Mouse (Mus musculus): ENCODE measurements around the gene Wdr1. TPM values are rescaled to one million over a fixed set of nuclear protein-coding genes. Genes with fewer than 3 reads are reported as not detected.
"Not testable (repeated sequence)": the region's sequence is repeated elsewhere in the genome, so short reads cannot be mapped to it uniquely, and the experiment has no call there.

The Wdr1 gene
- polyA plus RNA-seq, 1 experiment from 2014 or later: 206 TPM

DNA sequence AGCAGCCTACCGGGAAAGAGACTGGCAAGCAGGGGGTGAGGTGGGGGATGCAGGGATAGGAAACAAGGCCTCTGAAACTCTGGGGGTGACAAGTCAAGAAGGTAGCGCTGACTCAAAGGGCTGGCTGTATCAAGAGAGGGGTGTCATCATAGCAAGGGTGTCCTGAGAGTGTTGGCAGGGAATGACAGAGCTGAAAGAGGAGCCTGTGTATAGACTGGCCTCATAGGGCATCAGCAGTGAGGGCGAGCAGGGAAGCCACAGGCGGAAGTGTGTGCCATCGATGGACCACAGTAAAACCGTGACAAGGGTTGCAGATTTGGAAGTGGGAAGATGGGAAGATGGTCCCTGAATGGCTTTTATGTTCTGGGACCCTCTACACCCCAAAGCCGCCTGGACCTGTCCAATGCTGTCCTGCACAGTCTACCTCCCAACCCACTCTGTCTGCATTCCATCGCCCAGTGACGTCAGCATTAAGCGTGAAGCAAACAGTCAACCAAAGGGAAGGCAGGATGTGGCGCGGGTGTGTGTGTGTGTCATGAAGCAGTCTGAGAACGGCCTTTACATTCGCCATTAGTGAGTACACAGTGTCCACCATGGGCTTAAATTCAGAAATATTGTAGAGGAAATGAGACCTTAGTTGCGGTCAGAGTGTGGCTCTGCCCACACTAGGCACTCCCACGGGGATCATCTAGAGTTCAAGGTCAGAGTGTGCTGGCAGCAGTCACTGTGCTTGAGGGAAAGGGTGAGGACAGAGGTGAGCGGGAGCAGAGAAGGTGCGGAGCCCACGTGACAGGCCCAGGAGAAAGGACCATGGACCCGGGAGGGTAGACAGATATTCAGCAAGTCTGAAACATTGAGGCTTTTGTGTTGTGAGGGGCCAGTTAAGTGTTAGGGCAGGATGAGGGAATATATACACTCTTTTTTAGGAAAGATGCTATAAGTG is 74.1 kb downstream of the Wdr1 start:
- 80% methylated on average over 20 of the region's 20 CpGs for WGBS
- H3K27ac ChIP-seq: no peak overlapping the region
- H3K4me3 ChIP-seq: no peak overlapping the region
- H3K36me3 ChIP-seq: no peaks in the 10 kb centered on the region
- no peak overlapping the region for H3K9ac ChIP-seq
- H3K27me3 ChIP-seq: no peaks in the 10 kb centered on the region
- H3K9me3 ChIP-seq: no peaks in the 10 kb centered on the region
- H3K4me2 ChIP-seq (replicated peaks): no peak overlapping the region
- H3K4me1 ChIP-seq: peaks cover 7% of the 10 kb centered on the region; the same call in 1 of the 2 replicates
- ATAC-seq (ENCODE audit: low FRiP score, low read depth): 0 out of 2 replicates have a peak, but pooled peaks have one; percentile 44

DNA sequence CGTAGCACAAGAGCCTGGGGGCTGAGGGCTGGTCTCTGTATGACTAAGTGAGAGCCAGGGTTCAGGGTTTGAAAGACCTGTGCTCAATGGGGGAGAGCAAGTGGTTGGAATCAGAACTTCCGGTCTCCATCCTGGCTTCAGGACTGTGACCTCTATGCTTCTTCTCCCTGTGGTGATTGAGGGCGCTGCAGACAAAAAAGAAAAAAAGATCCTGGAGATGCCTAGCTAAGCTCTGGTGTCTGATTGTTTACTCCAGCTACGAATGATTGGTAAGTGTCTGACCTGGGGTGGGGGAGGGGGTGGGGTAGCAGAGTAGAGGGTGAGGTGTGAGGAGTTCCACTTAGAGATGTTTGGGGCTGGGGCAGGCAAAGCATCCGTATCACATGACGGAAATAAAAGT is 75.0 kb downstream of the Wdr1 start:
- Histone ChIP-seq H3K4me1 (peaks cover 11% of the 10 kb centered on the region; the same call in 1 of the 2 replicates), H3K4me2 (replicated peaks) (no peak overlapping the region), H3K4me3 (no peak overlapping the region), H3K9me3 (no peaks in the 10 kb centered on the region), H3K27ac (no peak overlapping the region), H3K36me3 (no peaks in the 10 kb centered on the region), H3K9ac (no peak overlapping the region), H3K27me3 (no peaks in the 10 kb centered on the region)
- ATAC-seq (ENCODE audit: low FRiP score, low read depth): no peak
- 50% methylated on average over 6 of the region's 6 CpGs for WGBS

DNA sequence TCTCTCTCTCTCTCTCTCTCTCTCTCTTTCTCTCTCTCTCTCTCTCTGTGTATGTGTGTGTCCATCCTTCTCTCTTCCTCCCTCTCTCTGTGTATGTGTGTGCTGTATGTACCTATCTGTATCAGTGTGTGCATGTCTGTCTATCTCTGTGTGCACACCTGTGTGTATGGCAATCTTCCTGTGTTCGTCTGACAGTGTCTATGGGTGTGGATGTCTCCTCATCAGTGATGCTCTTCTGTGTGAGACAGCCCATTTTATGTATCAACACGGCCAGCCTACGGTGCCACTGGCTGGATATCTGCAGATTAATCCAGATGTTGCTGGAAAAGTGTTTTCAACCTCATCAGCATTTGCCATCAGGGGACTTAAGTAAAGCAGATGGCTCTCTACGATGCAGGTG is 75.8 kb downstream of the Wdr1 start:
- no peak for ATAC-seq (ENCODE audit: low FRiP score, low read depth)
- H3K36me3 ChIP-seq: no peaks in the 10 kb centered on the region
- H3K4me2 ChIP-seq (replicated peaks): no peak overlapping the region
- H3K9me3 ChIP-seq: no peaks in the 10 kb centered on the region
- no peak overlapping the region for H3K9ac ChIP-seq
- H3K27ac ChIP-seq: no peak overlapping the region
- H3K4me1 ChIP-seq: peaks cover 11% of the 10 kb centered on the region; the same call in 1 of the 2 replicates
- H3K27me3 ChIP-seq: no peaks in the 10 kb centered on the region
- 80% methylated on average over 4 of the region's 4 CpGs for WGBS
- H3K4me3 ChIP-seq: no peak overlapping the region

DNA sequence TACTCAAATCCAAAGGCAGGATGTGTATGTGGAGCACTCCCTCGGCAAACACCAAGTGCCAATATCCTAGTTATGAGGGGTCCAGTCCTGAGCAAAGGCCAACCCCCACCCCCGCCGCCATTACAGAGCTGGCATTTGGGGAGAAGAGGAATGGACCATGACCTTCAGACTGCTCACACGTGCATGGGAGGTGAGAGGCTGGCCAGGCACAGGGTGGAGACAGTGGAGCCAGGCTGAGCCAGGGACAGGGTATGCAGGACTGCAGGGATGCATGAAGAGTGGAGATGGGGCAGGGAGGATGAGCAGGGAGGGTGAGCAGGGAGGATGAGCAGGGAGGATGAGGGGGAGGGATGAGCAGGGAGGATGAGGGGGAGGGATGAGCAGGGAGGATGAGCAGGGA is 77.1 kb downstream of the Wdr1 start:
- Histone ChIP-seq H3K27me3 (no peaks in the 10 kb centered on the region), H3K4me1 (peaks cover 16% of the 10 kb centered on the region; the same call in 1 of the 2 replicates), H3K27ac (no peak overlapping the region), H3K9ac (no peak overlapping the region), H3K4me3 (no peak overlapping the region), H3K36me3 (no peaks in the 10 kb centered on the region), H3K4me2 (replicated peaks) (no peak overlapping the region), H3K9me3 (no peaks in the 10 kb centered on the region)
- ATAC-seq (ENCODE audit: low FRiP score, low read depth): no peak
- WGBS: 74% methylated on average over 4 of the region's 4 CpGs

DNA sequence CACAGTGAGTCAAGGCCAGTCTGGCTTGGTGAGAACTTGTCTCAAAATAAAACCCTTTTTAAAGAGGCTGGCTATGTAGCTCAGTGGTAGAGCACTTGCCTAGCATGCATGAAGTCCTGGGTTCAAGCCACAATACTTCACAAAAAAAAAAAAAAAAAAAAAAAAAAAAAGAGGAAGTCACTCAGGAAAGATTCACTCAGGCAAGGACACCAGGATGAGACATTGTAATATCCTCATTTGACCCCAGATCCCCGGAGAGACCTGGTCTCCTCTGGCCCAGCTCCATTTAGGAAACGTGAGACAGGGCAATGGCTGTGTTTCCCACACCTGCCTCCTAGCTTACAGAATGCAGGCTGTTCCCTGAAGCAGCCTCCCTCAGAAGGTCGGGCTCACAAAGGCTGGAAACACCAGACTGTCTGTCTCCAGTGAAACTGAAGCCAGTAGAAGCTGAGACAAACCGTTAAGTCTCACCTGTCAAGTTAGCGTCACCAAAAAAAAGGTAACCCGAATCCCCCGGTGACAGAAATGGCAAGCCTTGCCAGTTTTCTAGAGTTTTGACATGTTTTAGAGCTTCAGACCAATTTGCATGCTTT is 79.4 kb downstream of the Wdr1 start:
- H3K9ac ChIP-seq: no peak overlapping the region
- no peak for ATAC-seq (ENCODE audit: low FRiP score, low read depth)
- H3K4me3 ChIP-seq: no peak overlapping the region
- H3K27me3 ChIP-seq: no peaks in the 10 kb centered on the region
- no peak overlapping the region for H3K4me2 ChIP-seq (replicated peaks)
- no peaks in the 10 kb centered on the region for H3K9me3 ChIP-seq
- H3K4me1 ChIP-seq: peaks cover 35% of the 10 kb centered on the region
- no peaks in the 10 kb centered on the region for H3K36me3 ChIP-seq
- WGBS: 51% methylated on average over 7 of the region's 7 CpGs
- H3K27ac ChIP-seq: no peak overlapping the region

DNA sequence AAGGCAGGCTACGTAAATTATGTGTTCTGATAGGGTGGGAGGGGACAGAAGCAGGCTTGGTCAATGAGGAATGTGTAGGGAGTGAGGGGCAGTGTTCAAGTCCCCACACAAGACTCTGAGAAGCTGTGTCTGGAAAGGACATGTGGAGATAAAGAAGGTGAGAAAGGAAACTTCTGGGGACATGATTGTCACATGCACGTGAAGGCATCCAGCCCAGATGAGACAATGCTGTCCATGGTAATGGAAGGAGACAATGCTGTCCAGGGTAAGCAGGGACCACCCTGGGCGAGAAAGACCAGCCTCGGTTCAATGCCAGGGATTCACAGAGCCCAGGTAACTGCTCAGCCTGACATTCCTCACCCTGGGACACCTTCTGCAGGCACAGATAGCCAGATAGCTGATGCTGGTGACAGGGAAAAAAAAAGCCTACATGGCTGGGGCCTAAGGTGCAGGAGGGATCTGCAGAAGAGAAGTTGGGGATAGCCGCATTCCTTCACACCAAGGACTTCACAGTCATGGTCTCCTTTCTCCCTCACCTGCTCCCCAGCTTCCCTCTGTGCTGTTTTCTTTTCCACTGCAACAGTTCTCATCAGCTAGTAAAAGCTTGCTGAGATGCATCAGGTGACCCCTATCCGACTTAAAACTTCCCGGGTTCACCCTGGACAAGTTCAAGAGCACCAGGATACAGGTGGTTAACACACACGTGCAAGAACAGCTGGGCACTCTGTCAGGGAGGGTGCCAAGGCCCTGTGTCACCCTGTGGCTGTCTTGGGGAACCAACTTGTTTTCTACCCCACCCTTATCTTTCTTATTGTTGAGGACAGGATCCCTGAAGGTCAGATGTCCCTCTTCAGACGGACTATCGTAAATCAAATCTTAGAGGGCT is 82.0 kb downstream of the Wdr1 start:
- Histone ChIP-seq H3K4me1 (peaks cover 35% of the 10 kb centered on the region), H3K9ac (no peak overlapping the region), H3K4me2 (replicated peaks) (peak overlapping the region; percentile 64), H3K36me3 (no peaks in the 10 kb centered on the region), H3K27ac (no peak overlapping the region), H3K9me3 (no peaks in the 10 kb centered on the region), H3K27me3 (no peaks in the 10 kb centered on the region), H3K4me3 (no peak overlapping the region)
- WGBS: 78% methylated on average over 10 of the region's 10 CpGs
- no peak for ATAC-seq (ENCODE audit: low FRiP score, low read depth)

DNA sequence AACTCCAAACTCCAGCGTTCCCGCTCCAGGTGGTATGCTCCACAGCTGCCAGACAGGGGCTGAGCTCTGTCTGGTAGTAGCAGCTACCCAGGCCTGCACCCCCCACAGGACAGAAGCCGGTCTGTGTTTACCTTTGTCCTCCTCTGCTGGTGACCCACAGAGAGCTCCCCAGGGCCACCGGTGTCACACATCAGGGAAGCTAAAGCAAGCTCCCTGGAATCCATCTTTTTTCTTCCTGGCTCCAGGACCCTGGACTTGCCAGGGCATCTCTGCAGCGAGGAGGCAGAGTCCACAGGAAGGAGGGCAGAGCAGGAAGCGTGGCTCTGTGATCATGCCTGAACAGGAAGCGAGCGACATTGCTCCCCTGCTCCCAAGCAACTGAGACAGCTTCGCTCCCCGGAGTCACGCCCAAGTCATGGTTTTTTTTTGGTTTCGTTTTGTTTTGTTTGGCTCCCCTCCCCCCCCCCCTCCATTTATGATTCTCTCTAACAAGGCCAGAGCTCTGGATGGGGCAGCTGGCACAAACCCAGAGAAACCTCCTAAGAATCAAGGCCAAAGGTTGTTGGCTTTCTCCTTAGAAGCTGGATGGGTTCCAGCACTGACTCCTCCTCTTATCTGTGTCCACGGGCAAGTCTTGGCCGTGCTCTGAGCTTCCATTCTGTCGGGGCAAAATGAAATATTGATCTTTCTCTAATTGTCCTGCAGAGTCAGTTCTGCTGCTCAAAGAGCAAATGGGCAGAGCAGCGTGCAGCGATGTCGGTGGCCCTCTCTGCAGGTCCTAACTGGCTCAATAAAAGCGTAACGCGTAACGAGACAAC is 82.9 kb downstream of the Wdr1 start:
- WGBS: 5% methylated on average over 22 of the region's 22 CpGs
- peak overlapping the region; percentile 34 for H3K4me3 ChIP-seq
- peak; percentile 54; the same call in 1 of the 2 replicates for ATAC-seq (ENCODE audit: low FRiP score, low read depth)

DNA sequence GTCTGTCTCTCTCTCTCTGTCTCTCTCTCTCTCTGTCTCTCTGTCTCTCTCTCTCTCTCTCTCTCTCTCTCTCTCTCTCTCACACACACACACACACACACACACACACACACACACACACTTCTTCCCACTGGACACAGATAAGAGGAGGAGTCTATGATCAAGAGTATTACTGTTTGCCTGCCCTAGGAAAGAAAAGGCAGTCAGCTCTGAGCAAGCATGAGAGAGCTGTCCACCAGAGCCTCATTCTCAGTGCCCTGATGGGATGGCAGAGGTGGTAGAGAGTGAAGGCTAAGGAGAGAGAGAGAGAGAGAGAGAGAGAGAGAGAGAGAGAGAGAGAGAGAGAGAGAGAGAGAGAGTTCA is 83.5 kb downstream of the Wdr1 start:
- peak overlapping the region; percentile 34; the same call in 1 of the 2 replicates for H3K4me3 ChIP-seq

More for the DNA sequence above, 82.9 kb downstream of the Wdr1 start:
- H3K9ac ChIP-seq: peak overlapping the region; percentile 54; the same call in 1 of the 2 replicates
- H3K4me1 ChIP-seq: peaks cover 35% of the 10 kb centered on the region
- peak overlapping the region; percentile 64 for H3K4me2 ChIP-seq (replicated peaks)
- H3K27ac ChIP-seq: no peak overlapping the region
- H3K36me3 ChIP-seq: no peaks in the 10 kb centered on the region
- no peaks in the 10 kb centered on the region for H3K27me3 ChIP-seq
- H3K9me3 ChIP-seq: no peaks in the 10 kb centered on the region

DNA sequence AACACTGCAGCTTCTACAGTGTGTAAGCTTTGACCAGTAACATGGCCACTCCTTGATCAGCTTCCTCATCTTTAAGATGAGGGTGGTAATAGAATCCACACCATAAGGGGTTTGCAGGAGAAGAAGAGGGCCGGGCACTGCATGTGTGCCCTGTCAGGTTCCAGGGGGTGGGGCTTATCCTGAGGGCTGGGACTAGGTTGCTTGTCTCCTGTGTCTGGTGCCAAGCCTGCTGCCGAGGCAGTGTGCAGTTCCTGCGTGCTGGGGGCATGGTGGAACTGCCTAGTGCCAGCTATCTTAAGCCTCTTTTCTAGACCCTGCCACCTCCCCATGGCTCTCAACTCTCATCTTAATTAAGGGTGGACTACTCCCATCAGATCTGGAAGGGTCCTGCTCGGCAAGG is 84.0 kb downstream of the Wdr1 start:
- no peak for ATAC-seq (ENCODE audit: low FRiP score, low read depth)
- no peak overlapping the region; the same call in 1 of the 2 replicates for H3K4me2 ChIP-seq (replicated peaks)

More for the DNA sequence above, 83.5 kb downstream of the Wdr1 start:
- not testable (repeated sequence) for H3K9me3 ChIP-seq; H3K9ac ChIP-seq; H3K27ac ChIP-seq; H3K36me3 ChIP-seq; H3K27me3 ChIP-seq; ATAC-seq (ENCODE audit: low FRiP score, low read depth)
- H3K4me2 ChIP-seq (replicated peaks): peak overlapping the region; percentile 64
- peaks cover 33% of the 10 kb centered on the region for H3K4me1 ChIP-seq

DNA sequence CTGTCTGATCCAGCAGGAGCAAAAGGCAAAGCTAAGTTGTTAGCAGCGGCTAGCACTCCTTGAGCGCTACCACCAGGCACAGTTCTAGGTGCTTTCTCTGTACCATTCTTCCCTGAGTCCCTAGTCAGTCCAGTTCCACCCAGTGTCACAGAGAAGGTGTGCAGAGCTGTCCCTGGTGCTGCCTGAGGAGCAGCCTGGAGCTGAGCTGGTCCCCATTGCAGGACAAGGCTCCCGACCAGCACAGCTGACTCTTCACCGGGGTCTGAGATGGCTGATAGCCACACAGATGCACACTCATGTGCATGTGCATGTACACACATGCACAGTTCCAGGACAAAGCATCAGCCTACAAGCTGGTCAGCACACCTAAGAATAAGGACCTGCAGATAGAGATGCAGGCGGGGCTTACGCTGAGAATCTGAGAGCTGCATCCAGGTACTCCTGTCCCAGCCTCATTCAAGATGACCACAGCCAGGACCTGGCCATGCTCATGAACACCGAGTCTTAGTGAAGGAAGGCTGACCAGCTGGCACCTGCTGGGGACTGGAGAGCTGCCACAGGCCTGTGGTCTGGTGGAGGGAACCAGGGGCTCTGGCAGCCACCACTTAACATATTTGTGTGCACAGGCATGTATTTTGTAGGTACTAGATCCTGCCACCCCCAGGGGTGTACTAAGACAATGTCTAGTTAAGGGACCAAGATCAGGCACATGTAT is 85.1 kb downstream of the Wdr1 start:
- Histone ChIP-seq H3K9me3 (no peaks in the 10 kb centered on the region), H3K36me3 (no peaks in the 10 kb centered on the region), H3K4me1 (peaks cover 23% of the 10 kb centered on the region), H3K27me3 (no peaks in the 10 kb centered on the region), H3K4me2 (replicated peaks) (no peak overlapping the region), H3K27ac (no peak overlapping the region), H3K4me3 (no peak overlapping the region), H3K9ac (no peak overlapping the region)
- peak; percentile 45; the same call in 1 of the 2 replicates for ATAC-seq (ENCODE audit: low FRiP score, low read depth)
- WGBS: 81% methylated on average over 7 of the region's 7 CpGs

More for the DNA sequence above, 84.0 kb downstream of the Wdr1 start:
- H3K36me3 ChIP-seq: no peaks in the 10 kb centered on the region
- H3K9me3 ChIP-seq: no peaks in the 10 kb centered on the region
- peaks cover 28% of the 10 kb centered on the region for H3K4me1 ChIP-seq
- WGBS: 34% methylated on average over 4 of the region's 4 CpGs
- no peak overlapping the region for H3K27ac ChIP-seq
- H3K4me3 ChIP-seq: no peak overlapping the region
- H3K27me3 ChIP-seq: no peaks in the 10 kb centered on the region
- H3K9ac ChIP-seq: no peak overlapping the region
